In the genomic region with DNA sequence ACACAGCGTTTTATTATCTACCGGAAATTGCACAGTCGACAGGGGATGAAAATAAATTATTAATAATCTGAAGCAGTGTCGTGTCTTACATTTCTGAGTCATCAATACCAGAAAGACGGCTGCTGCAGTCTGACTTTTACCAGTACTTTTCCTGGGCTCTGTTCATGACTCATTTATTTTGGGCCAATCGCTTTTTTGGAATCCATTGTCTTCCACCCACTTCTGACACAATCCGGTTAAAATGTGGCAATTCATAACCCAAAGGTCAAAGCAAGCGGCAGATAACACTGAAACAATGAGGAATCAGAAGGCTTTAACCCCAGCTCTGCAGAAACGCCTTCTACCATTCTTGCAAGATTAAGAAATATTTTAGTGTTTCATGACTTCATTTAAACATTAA, we compare ENCODE assay signal across 18 mouse cellular contexts. TPM values are rescaled to one million over a fixed set of nuclear protein-coding genes. Genes with fewer than 3 reads are reported as not detected.
DNase-seq lines count a peak whose midpoint lies in the region; ATAC-seq lines count a peak whose summit lies in the region.
"Had no signal": no experiment of that assay in that cellular context is flagged by ENCODE, and none has a peak within 500 bp of the region (broad histone marks: within the 10 kb centered on the region; RNA-seq: fewer than 3 reads in every experiment).

No protein-coding gene starts in this region.

- no peaks in the 10 kb centered on the region for H3K4me1 ChIP-seq in heart, embryonic 11.5 days (ENCODE audit: control insufficient read depth, insufficient read depth, low read length)
- H3K4me1 ChIP-seq: forebrain, embryonic 13.5 days; hindbrain, embryonic 13.5 days; limb, embryonic 10.5 days; liver, embryonic 13.5 days; megakaryocyte, embryonic 14.5 days; midbrain, embryonic 15.5 days had no signal

- H3K9ac ChIP-seq in heart, embryonic 11.5 days (ENCODE audit: low read depth, low read length) = no peak overlapping the region
- H3K9ac ChIP-seq: forebrain, embryonic 13.5 days; hindbrain, embryonic 13.5 days; liver, embryonic 13.5 days; midbrain, embryonic 15.5 days had no signal

- H3K36me3 ChIP-seq in heart, embryonic 11.5 days (ENCODE audit: control insufficient read depth, insufficient read depth, low read length) = peaks cover 3% of the 10 kb centered on the region; the same call in 1 of the 2 replicates
- H3K36me3 ChIP-seq: G1E; hindbrain, embryonic 13.5 days; limb, embryonic 10.5 days; liver, embryonic 13.5 days; midbrain, embryonic 15.5 days had no signal

- no peak for ATAC-seq in heart, embryonic 11.5 days (replicated peaks; ENCODE audit: insufficient number of reproducible peaks, low FRiP score, low TSS enrichment)
- ATAC-seq: CD4-positive, CD25-positive, alpha-beta regulatory T cell, adult 4 months; forebrain, embryonic 13.5 days; midbrain, embryonic 15.5 days had no signal

- no peaks in the 10 kb centered on the region for H3K9me3 ChIP-seq in heart, embryonic 11.5 days (replicated peaks; ENCODE audit: control insufficient read depth, low read length)
- H3K9me3 ChIP-seq: hindbrain, embryonic 13.5 days; limb, embryonic 10.5 days; liver, embryonic 13.5 days; midbrain, embryonic 15.5 days had no signal

- H3K27ac ChIP-seq in heart, embryonic 11.5 days (ENCODE audit: low read depth, low read length) = no peak overlapping the region
- H3K27ac ChIP-seq: forebrain, embryonic 13.5 days; hindbrain, embryonic 13.5 days; kidney, postnatal 0 days; limb, embryonic 10.5 days; liver, embryonic 13.5 days; midbrain, embryonic 15.5 days had no signal

- no peak overlapping the region for H3K4me2 ChIP-seq in heart, embryonic 11.5 days
- H3K4me2 ChIP-seq: forebrain, embryonic 13.5 days; hindbrain, embryonic 13.5 days; liver, embryonic 13.5 days; midbrain, embryonic 15.5 days had no signal

- no peak overlapping the region for H3K4me3 ChIP-seq in heart, embryonic 11.5 days (ENCODE audit: low read depth, low read length)
- H3K4me3 ChIP-seq: forebrain, embryonic 13.5 days; hindbrain, embryonic 13.5 days; limb, embryonic 10.5 days; liver, embryonic 13.5 days; megakaryocyte, embryonic 14.5 days; midbrain, embryonic 15.5 days had no signal

- no peaks in the 10 kb centered on the region for H3K27me3 ChIP-seq in heart, embryonic 11.5 days (ENCODE audit: control insufficient read depth, insufficient read depth, low read length)
- H3K27me3 ChIP-seq: forebrain, embryonic 13.5 days; hindbrain, embryonic 13.5 days; liver, embryonic 13.5 days; megakaryocyte, embryonic 14.5 days; midbrain, embryonic 15.5 days had no signal

- 78% methylated on average over 9 of the region's 9 CpGs for WGBS in heart, embryonic 11.5 days (ENCODE audit: insufficient replicate concordance)

- peak; percentile 22 for DNase-seq in heart, adult 8-10 months (ENCODE audit: low spot score)
- DNase-seq in urinary bladder, postnatal 14 days (ENCODE audit: low spot score) = peak; percentile 4
- no peak for DNase-seq in urinary bladder, adult 2 months (ENCODE audit: low spot score)
- peak; percentile 51 for DNase-seq in adrenal gland, postnatal 14 days
- DNase-seq in thymus, postnatal 4 days = no peak
- DNase-seq in left cerebral cortex, adult 8-10 months (ENCODE audit: low spot score in 2 of 2) = no peak
- DNase-seq: cerebellum, adult 11-12 months; cerebellum, postnatal 25 days; liver, embryonic 13.5 days had no signal

RNA-seq across cellular contexts. Expression of gene Lrrk2, which starts 17.7 kb away (rescaled TPM):
- 10 to 100 TPM in 3 of 4 experiments, 1 to 10 TPM in 1; 9.1 to 14.4 (median 14.1) TPM for total RNA-seq in heart, adult 8-10 months (2022)
- 5.6 and 6.1 TPM in 2 replicates for polyA plus RNA-seq in heart, embryonic 11.5 days (2014; fragmentation: Nextera tagmentation; extraction: Ambion mirVana)
- polyA plus RNA-seq in urinary bladder, adult 2 months (2012; rRNA removed) = 10.4 TPM in 2 replicates
- total RNA-seq in adrenal gland, postnatal 14 days (2021) = 31.0 and 44.6 TPM in 2 replicates
- 10 to 100 TPM; 41.1 to 74.7 (median 52.5) TPM for total RNA-seq in left cerebral cortex, adult 8-10 months (2022)
- polyA plus RNA-seq: G1E had no signal

Comparison
In these comparisons a context has a peak if more than half of its experiments do, and no peak if none do; other contexts are left out.
1. DNase-seq: peak in heart, adult 8-10 months (single experiment), urinary bladder, postnatal 14 days (single experiment) and adrenal gland, postnatal 14 days (single experiment); none in urinary bladder, adult 2 months (single experiment), thymus, postnatal 4 days (single experiment) and left cerebral cortex, adult 8-10 months (0 of 2).